Mouse (Mus musculus): ENCODE measurements around the gene Gm29276. TPM values are rescaled to one million over a fixed set of nuclear protein-coding genes. Genes with fewer than 3 reads are reported as not detected.
"Not testable (repeated sequence)": the region's sequence is repeated elsewhere in the genome, so short reads cannot be mapped to it uniquely, and the experiment has no call there.

Gene Gm29276
- not detected in 2 replicates for polyA plus RNA-seq (2015; fragmentation: Nextera tagmentation; extraction: Ambion mirVana)

GRCm38 (mm10) chrY:42582150-42582549, at the start of gene Gm29276:
Gm29276 (minus strand) TSS chrY:42582250.
- DNase-seq; H3K27me3 ChIP-seq; ATAC-seq (ENCODE audit: low read depth); H3K9ac ChIP-seq; H3K36me3 ChIP-seq; H3K9me3 ChIP-seq (replicated peaks); H3K4me2 ChIP-seq; H3K4me3 ChIP-seq (replicated peaks); H3K4me1 ChIP-seq (replicated peaks); H3K27ac ChIP-seq: not testable (repeated sequence)
- WGBS (ENCODE audit: insufficient replicate concordance): no CpG with 5 or more reads among the region's 7 CpGs

Data from liver, embryonic 13.5 days (tissue).